Mouse (Mus musculus) forebrain, embryonic 10.5 days (tissue): ENCODE data around the gene Myrfl. TPM values are rescaled to one million over a fixed set of nuclear protein-coding genes. Genes with fewer than 3 reads are reported as not detected.

ENCODE experiments used
- DNase-seq: peaks from one replicate; pipeline ENCODE4 v3.0.0-alpha.2; 2017; ENCODE audit warnings: low spot score; ENCODE audit errors: extremely low spot score
- H3K27ac ChIP-seq: fragments of 300-500 bp; sonication (generic); 2 replicates; pipeline ENCODE4 v1.5.1; 2016; ENCODE audit warnings: mild to moderate bottlenecking
- H3K27me3 ChIP-seq: fragments of 300-500 bp; sonication (generic); 2 replicates; pipeline ENCODE4 v1.6.1; 2016; ENCODE audit warnings: mild to moderate bottlenecking; ENCODE audit not compliant: poor library complexity, severe bottlenecking
- H3K36me3 ChIP-seq: fragments of 300-500 bp; sonication (generic); replicated peaks from 2 replicates; pipeline ENCODE4 v1.6.1; 2016; ENCODE audit warnings: mild to moderate bottlenecking, moderate library complexity
- H3K4me1 ChIP-seq: fragments of 300-500 bp; sonication (generic); 2 replicates; pipeline ENCODE4 v1.6.1; 2016
- H3K4me3 ChIP-seq: fragments of 300-500 bp; sonication (generic); 2 replicates; pipeline ENCODE4 v1.5.1; 2016; ENCODE audit warnings: mild to moderate bottlenecking, moderate library complexity
- H3K9me3 ChIP-seq: fragments of 300-500 bp; sonication (generic); 2 replicates; pipeline ENCODE4 v1.6.1; 2016; ENCODE audit warnings: mild to moderate bottlenecking, moderate library complexity
- WGBS: fragments of 180-500 bp; shearing (Covaris S2); methylation state at CpG from one replicate; pipeline ENCODE4 v1.1.7; 2016; 5-methylcytosine and 5-hydroxymethylcytosine counted together
- polyA plus RNA-seq: library from polyadenylated mRNA; unstranded; fragments of >200 nt; fragmentation: Nextera tagmentation; extraction: Ambion mirVana; gene quantifications from 2 replicates; pipeline ENCODE4 v1.2.1, GENCODE M21; 2016

The Myrfl gene
- polyA plus RNA-seq, 1 experiment from 2014 or later = not detected

DNA sequence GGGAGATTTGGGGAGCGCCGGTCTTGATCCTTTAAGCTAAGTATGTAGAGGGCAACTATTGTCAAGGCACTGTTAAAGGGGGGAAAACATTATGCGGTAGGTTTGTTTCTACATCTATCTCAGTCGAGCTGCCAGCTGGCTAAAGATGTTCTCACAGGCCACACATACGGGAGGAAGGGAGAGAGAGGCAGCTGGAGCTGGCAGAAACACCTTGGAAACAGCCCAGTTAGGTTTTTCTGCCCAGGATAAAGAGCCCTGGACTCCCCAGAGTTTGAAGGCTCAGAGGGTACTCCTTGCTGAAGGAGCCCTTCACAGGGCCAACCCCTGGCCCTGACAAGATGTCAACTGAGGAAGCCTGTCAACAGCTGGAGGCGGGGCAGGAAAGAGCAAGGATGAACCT, 100.7 kb downstream of the Myrfl start:
- Histone ChIP-seq H3K27me3 (no peaks in the 10 kb centered on the region), H3K4me1 (peaks cover 20% of the 10 kb centered on the region), H3K36me3 (no peaks in the 10 kb centered on the region), H3K4me3 (no peak overlapping the region), H3K27ac (0 out of 2 replicates have a peak overlapping the region, but pooled peaks have one; percentile 5), H3K9me3 (no peaks in the 10 kb centered on the region)
- no peak for DNase-seq
- 61% methylated on average over 6 of the region's 6 CpGs for WGBS

GRCm38 (mm10) chr10:116789096-116789495, 107.6 kb downstream of the Myrfl start:
- Histone ChIP-seq H3K27ac (no peak overlapping the region), H3K27me3 (no peaks in the 10 kb centered on the region), H3K9me3 (no peaks in the 10 kb centered on the region), H3K36me3 (no peaks in the 10 kb centered on the region), H3K4me1 (peaks cover 12% of the 10 kb centered on the region), H3K4me3 (no peak overlapping the region)
- no peak for DNase-seq

- no peak for DNase-seq
- no peak overlapping the region for H3K4me3 ChIP-seq
Observed at GRCm38 (mm10) chr10:116788431-116788830, 108.3 kb downstream of the Myrfl start.

GRCm38 (mm10) chr10:116784098-116784497, 112.6 kb downstream of the Myrfl start:
- no peaks in the 10 kb centered on the region for H3K9me3 ChIP-seq
- peaks cover 7% of the 10 kb centered on the region for H3K4me1 ChIP-seq
- no peak overlapping the region for H3K27ac ChIP-seq
- H3K4me3 ChIP-seq = no peak overlapping the region
- H3K27me3 ChIP-seq = no peaks in the 10 kb centered on the region
- WGBS = 90% methylated on average over 6 of the region's 6 CpGs
- no peaks in the 10 kb centered on the region for H3K36me3 ChIP-seq
- no peak for DNase-seq

More at GRCm38 (mm10) chr10:116788431-116788830, 108.3 kb downstream of the Myrfl start:
- H3K27me3 ChIP-seq = no peaks in the 10 kb centered on the region
- no peaks in the 10 kb centered on the region for H3K36me3 ChIP-seq
- H3K4me1 ChIP-seq = peaks cover 10% of the 10 kb centered on the region
- H3K9me3 ChIP-seq = no peaks in the 10 kb centered on the region
- H3K27ac ChIP-seq = no peak overlapping the region

DNA sequence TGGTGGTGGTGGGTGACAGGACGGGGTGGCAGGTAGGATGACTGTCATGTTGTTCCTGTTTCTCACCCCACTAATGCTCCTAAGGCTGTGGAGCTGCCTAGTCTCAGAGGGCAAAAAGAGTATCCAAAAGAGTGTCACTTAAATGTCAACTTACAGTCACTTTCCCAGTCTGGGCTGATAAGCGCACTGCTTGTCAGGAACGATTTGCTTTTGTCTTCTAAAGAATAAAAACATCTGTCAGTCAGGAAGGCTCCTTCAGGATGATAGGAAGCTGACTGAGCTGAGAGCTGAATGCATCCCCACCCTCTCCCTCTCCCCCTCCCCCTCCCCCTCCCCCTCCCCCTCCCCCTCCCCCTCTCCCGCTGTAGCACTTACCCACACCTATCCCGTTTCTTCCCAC, 113.7 kb downstream of the Myrfl start:
- Histone ChIP-seq H3K27ac (no peak overlapping the region), H3K4me3 (no peak overlapping the region), H3K4me1 (peaks cover 7% of the 10 kb centered on the region), H3K27me3 (no peaks in the 10 kb centered on the region), H3K36me3 (no peaks in the 10 kb centered on the region), H3K9me3 (no peaks in the 10 kb centered on the region)
- DNase-seq = no peak
- WGBS = 68% methylated on average over 4 of the region's 5 CpGs

GRCm38 (mm10) chr10:116777947-116778346, 118.8 kb downstream of the Myrfl start:
- DNase-seq = no peak
- Histone ChIP-seq H3K27me3 (no peaks in the 10 kb centered on the region), H3K27ac (no peak overlapping the region), H3K4me1 (no peaks in the 10 kb centered on the region), H3K36me3 (no peaks in the 10 kb centered on the region), H3K9me3 (no peaks in the 10 kb centered on the region), H3K4me3 (no peak overlapping the region)
- WGBS = 91% methylated on average over 8 of the region's 8 CpGs

GRCm38 (mm10) chr10:116776846-116777245, 119.9 kb downstream of the Myrfl start:
- no peaks in the 10 kb centered on the region for H3K4me1 ChIP-seq
- WGBS = 86% methylated on average over 14 of the region's 14 CpGs
- no peak overlapping the region for H3K4me3 ChIP-seq
- DNase-seq = no peak
- no peak overlapping the region for H3K27ac ChIP-seq
- no peaks in the 10 kb centered on the region for H3K9me3 ChIP-seq
- no peaks in the 10 kb centered on the region for H3K27me3 ChIP-seq
- no peaks in the 10 kb centered on the region for H3K36me3 ChIP-seq

DNA sequence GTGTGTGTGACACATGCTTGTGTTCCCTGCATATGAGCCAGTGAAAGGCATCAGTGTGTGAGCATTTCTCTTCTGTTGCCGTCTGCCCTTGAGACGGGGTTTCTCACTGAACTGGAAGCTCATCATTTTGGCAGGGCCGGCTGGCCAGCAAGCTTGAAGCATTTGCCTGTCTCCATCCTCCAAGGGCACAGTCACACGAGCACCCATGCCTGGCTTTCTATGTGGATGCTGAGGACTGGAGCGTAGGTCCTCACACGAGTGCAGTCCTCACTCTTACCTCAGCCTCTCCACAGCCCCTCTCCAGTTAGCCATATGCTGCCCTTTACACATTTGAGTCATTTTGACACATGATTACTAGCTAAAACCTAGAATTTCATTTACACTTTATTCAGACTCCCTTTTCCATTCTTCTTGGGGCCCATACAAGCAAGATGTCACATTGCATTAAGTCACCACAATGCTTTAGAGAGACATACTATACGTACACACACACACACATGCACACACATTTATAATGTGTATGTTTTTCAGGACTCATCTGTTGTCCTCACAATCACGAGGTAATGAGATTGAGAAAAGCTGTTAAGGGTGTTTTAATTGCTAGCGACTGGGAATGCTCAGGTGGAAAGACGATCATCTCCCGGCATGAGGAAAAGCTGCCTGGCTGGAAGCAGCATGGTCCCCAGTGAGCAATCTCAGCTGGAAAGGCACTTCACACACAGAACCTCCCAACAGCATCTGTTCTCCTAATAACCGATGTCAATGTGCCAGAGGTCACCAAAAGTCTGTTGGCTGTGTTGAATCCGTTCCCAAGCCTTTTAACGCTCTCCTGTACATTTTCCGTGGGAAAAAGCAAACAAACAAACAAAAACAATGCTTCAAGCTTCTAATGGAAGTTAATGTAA, 122.6 kb downstream of the Myrfl start:
- no peaks in the 10 kb centered on the region for H3K4me1 ChIP-seq
- H3K27ac ChIP-seq = no peak overlapping the region
- H3K9me3 ChIP-seq = no peaks in the 10 kb centered on the region
- no peak for DNase-seq
- 75% methylated on average over 15 of the region's 15 CpGs for WGBS
- no peaks in the 10 kb centered on the region for H3K36me3 ChIP-seq
- H3K4me3 ChIP-seq = no peak overlapping the region
- no peaks in the 10 kb centered on the region for H3K27me3 ChIP-seq

DNA sequence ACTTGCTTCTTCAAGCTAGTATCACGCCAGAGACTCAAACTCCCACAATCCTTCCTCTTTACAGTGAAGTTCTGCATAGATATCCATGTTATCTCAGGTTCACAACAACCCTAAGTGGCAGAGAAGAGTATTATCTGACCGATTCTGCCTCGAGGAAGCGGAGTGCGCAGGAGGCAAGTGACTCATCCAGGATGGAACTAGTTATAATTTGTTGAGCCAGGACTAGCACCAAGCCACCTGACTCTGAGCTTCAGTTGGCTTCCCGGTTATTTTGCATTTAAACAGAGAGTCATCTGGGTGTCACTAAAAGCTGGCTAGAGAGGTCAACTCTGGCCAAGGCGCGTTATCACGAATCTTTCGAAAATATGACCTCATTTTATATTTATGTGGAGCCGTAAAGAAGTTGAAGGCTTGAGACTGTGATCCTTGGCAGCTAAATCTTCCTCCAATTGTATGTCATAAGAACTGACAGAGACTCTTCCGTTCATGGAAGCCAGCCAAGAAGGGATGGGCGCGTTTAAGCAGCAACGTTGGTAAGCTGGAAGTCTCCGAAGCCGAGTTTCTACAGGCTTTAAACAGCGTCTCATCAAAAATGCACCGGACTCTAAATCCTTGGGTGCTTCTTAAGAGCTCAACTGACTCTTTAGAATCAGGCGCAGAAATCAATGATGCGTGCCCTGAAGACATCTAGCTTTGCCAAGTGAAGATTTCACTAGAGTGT, 125.3 kb downstream of the Myrfl start:
- Histone ChIP-seq H3K4me1 (no peaks in the 10 kb centered on the region), H3K36me3 (no peaks in the 10 kb centered on the region), H3K27ac (no peak overlapping the region), H3K4me3 (no peak overlapping the region), H3K27me3 (no peaks in the 10 kb centered on the region), H3K9me3 (no peaks in the 10 kb centered on the region)
- WGBS = 91% methylated on average over 21 of the region's 21 CpGs
- no peak for DNase-seq

DNA sequence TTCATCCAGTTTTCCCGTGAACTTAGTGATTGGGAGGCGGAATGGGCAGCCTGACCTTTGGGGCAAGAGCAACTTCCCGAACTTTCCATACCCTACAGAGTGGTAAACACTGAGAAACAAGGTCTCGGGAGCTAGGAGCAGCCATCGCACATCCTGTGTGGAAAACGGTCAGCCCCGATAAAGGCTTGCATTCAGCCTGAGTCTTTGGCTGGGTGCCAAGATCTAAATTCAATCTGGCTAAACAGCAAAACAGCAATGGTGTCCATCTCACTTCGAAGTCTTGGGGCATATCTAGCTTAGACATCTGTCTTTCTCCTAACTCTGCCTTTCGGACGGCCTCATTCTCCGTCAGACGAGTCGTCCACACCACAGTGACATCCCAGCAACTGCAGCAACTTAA, 128.1 kb downstream of the Myrfl start:
- H3K36me3 ChIP-seq = no peaks in the 10 kb centered on the region
- DNase-seq = no peak
- no peak overlapping the region for H3K4me3 ChIP-seq
- H3K27me3 ChIP-seq = no peaks in the 10 kb centered on the region
- H3K4me1 ChIP-seq = no peaks in the 10 kb centered on the region
- 90% methylated on average over 13 of the region's 13 CpGs for WGBS
- H3K27ac ChIP-seq = no peak overlapping the region
- 0 out of 2 replicates have a peak, but pooled peaks cover 3% of the 10 kb centered on the region for H3K9me3 ChIP-seq

- H3K9me3 ChIP-seq = 0 out of 2 replicates have a peak, but pooled peaks cover 3% of the 10 kb centered on the region
- H3K27me3 ChIP-seq = no peaks in the 10 kb centered on the region
- DNase-seq = no peak
- no peak overlapping the region for H3K27ac ChIP-seq
- WGBS = 90% methylated on average over 6 of the region's 6 CpGs
- peaks cover 4% of the 10 kb centered on the region for H3K4me1 ChIP-seq
- no peak overlapping the region for H3K4me3 ChIP-seq
- H3K36me3 ChIP-seq = no peaks in the 10 kb centered on the region
Observed at GRCm38 (mm10) chr10:116766525-116766924, 130.2 kb downstream of the Myrfl start.

GRCm38 (mm10) chr10:116761476-116762068, 135.1 kb downstream of the Myrfl start:
- H3K27me3 ChIP-seq = no peaks in the 10 kb centered on the region
- no peak overlapping the region for H3K4me3 ChIP-seq
- H3K36me3 ChIP-seq = no peaks in the 10 kb centered on the region
- 0 out of 2 replicates have a peak, but pooled peaks cover 3% of the 10 kb centered on the region for H3K9me3 ChIP-seq
- H3K27ac ChIP-seq = no peak overlapping the region
- WGBS = 58% methylated on average over 4 of the region's 4 CpGs
- H3K4me1 ChIP-seq = peaks cover 15% of the 10 kb centered on the region
- no peak for DNase-seq

DNA sequence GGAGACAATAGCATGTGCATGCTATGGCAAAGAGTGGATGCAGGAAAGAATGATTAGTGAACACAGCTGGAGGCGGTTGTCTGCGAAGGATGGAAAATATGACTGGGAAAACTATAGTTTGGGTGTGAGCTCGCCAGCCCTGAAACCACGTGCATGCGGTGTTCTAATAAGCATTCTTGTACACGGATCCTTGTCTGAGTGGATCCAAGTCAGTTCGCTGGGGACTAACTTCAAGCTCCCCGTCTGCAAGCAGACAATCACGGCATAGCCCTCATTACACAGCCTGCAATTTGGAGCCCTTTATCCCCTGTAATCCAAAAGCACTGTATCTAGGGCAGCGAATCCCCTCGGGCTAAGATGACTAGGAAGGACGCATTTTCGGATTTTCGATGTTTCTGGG, 136.2 kb downstream of the Myrfl start:
- WGBS = 74% methylated on average over 14 of the region's 14 CpGs
- Histone ChIP-seq H3K9me3 (0 out of 2 replicates have a peak, but pooled peaks cover 3% of the 10 kb centered on the region), H3K4me1 (peaks cover 18% of the 10 kb centered on the region), H3K27me3 (no peaks in the 10 kb centered on the region), H3K4me3 (no peak overlapping the region), H3K36me3 (no peaks in the 10 kb centered on the region), H3K27ac (no peak overlapping the region)
- DNase-seq = no peak
